Mouse (Mus musculus): ENCODE data around the gene Coro2a. TPM values are rescaled to one million over a fixed set of nuclear protein-coding genes. Genes with fewer than 3 reads are reported as not detected.
A peak's percentile ranks its signal among the peaks of the same experiment; 100 is the strongest.
"Not testable (repeated sequence)": the region's sequence is repeated elsewhere in the genome, so short reads cannot be mapped to it uniquely, and the experiment has no call there.

Gene Coro2a
- polyA plus RNA-seq, 1 experiment: 15.2 TPM

DNA sequence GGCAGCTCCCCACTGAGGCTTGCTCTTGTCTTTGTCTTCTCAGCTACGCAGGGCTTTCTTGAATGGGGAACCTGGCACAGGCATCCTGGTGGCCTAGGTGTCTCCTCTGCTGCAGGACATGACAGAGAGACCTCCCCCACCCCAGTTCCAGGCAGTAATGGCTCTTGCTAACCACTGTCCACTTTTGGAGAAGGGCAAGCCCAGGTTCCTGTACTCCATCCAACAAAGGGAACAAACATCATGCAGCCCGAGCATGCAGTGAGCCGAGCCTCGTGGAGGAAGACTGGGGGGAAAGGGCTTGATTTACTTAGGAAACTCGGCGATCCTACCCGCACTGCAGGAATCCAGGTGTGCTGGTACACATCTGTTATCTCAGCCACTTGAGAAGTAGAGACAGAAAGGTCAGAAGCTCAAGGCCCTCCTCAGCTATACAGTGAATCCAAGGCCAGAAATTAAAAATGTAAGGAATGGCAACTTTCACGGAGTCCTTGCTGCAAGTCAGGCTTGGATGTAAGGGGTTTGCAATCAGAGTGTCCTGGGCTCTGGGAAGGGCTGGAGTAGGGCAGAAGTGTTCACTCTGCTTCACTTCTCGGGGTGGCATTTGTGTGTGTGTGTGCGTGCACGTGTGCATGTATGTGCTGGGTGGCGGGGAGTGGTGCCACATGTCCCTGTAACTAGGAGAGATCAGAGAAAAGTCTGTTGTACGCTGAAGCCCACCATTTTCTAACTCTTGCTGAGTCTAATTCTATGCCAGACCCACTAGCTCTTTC lies 16.8 kb downstream of the Coro2a start:
- DNase-seq (ENCODE audit: extremely low spot score in 1 of 2, low spot score in 1 of 2): no peak

- DNase-seq (ENCODE audit: extremely low spot score in 1 of 2, low spot score in 1 of 2): not testable (repeated sequence)
Measured at GRCm38 (mm10) chr4:46584536-46584935, 17.5 kb downstream of the Coro2a start.

DNA sequence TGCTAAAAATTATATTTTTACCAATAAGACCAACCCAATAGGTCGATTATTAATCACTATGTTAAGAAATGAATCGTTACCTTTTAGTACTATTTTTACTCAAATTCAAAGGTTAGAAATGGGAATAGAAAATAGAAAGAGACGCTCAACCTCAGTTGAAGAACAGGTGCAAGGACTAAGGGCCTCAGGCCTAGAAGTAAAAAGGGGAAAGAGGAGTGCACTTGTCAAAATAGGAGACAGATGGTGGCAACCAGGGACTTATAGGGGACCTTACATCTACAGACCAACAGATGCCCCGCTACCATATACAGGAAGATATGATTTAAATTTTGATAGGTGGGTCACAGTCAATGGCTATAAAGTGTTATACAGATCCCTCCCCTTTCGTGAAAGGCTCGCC lies 17.9 kb downstream of the Coro2a start:
- DNase-seq (ENCODE audit: extremely low spot score in 1 of 2, low spot score in 1 of 2): not testable (repeated sequence)

- DNase-seq (ENCODE audit: extremely low spot score in 1 of 2, low spot score in 1 of 2): not testable (repeated sequence)
Measured at GRCm38 (mm10) chr4:46582024-46582423, 20.0 kb downstream of the Coro2a start.

DNA sequence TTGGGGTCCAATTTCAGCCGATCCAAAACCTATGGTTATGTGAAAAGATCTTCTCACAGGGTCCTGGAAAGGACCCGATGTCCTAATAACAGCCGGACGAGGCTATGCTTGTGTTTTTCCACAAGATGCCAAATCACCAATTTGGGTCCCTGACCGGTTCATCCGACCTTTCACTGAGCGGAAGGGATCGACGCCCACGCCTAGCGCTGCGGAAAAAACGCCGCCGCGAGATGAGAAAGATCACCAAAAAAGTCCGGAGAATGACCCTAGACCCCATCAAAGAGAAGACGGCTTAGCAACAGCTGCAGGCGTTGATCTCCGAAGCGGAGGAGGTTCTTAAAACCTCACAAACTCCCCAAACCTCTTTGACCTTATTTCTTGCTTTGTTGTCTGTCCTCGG lies 20.4 kb downstream of the Coro2a start:
- DNase-seq (ENCODE audit: extremely low spot score in 1 of 2, low spot score in 1 of 2): not testable (repeated sequence)

- DNase-seq (ENCODE audit: extremely low spot score in 1 of 2, low spot score in 1 of 2): not testable (repeated sequence)
Measured at GRCm38 (mm10) chr4:46580799-46581243, 21.2 kb downstream of the Coro2a start.

GRCm38 (mm10) chr4:46578796-46579346 lies 23.1 kb downstream of the Coro2a start:
- not testable (repeated sequence) for DNase-seq (ENCODE audit: extremely low spot score in 1 of 2, low spot score in 1 of 2)

GRCm38 (mm10) chr4:46578228-46578627 lies 23.8 kb downstream of the Coro2a start:
- DNase-seq (ENCODE audit: extremely low spot score in 1 of 2, low spot score in 1 of 2): no peak

DNA sequence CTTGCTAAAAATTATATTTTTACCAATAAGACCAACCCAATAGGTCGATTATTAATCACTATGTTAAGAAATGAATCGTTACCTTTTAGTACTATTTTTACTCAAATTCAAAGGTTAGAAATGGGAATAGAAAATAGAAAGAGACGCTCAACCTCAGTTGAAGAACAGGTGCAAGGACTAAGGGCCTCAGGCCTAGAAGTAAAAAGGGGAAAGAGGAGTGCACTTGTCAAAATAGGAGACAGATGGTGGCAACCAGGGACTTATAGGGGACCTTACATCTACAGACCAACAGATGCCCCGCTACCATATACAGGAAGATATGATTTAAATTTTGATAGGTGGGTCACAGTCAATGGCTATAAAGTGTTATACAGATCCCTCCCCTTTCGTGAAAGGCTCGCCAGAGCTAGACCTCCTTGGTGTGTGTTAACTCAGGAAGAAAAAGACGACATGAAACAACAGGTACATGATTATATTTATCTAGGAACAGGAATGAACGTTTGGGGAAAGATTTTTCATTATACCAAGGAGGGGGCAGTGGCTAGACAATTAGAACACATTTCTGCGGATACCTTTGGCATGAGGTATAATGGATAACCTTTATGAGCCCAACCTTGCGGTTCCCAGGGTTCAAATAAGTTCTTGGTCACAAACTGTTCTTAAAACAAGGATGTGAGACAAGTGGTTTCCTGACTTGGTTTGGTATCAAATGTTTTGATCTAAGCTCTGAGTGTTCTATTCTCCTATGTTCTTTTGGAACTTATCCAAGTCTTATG lies 26.3 kb downstream of the Coro2a start:
- not testable (repeated sequence) for DNase-seq (ENCODE audit: extremely low spot score in 1 of 2, low spot score in 1 of 2)

DNA sequence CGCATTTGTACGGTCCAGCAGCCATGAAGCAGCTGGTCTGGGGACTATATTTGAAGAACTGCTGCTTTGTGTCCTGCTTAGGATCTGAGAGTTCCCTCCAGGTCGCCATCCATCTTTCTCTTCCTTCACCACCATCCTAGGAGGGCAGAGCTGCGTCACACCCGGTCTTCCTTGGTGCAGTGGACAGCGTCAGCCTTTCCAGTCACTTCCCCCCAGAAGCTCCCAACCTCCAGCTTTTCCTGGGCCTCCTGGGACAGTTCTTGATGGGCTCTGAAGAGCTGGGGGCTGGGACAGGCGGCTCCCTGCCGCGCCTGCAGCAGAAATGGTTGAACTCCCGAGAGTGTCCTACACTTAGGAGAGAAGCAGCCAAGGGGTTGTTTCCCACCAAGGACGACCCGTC lies 27.2 kb downstream of the Coro2a start:
- DNase-seq (ENCODE audit: extremely low spot score in 1 of 2, low spot score in 1 of 2): no peak

GRCm38 (mm10) chr4:46574024-46574753 lies 27.8 kb downstream of the Coro2a start:
- no peak for DNase-seq (ENCODE audit: extremely low spot score in 1 of 2, low spot score in 1 of 2)

DNA sequence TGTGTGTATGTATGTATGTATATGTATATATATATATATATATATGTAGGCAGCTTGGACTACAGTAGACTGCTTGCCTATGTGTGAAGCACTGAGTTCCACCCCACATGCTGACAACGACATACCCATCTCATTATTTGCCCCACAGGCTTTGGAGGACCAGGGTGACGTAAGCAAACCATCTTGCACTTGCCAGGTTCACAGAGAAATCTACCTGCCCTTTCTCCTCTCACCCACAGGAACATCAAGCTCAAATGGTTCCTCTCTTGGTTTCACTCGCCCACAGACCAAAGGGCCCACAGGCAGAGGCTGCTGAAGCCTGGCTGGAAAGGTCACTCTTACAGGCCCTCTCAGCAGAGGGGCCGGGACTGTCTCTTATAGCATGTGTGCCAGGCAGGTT lies 29.4 kb downstream of the Coro2a start:
- no peak for DNase-seq (ENCODE audit: extremely low spot score in 1 of 2, low spot score in 1 of 2)

DNA sequence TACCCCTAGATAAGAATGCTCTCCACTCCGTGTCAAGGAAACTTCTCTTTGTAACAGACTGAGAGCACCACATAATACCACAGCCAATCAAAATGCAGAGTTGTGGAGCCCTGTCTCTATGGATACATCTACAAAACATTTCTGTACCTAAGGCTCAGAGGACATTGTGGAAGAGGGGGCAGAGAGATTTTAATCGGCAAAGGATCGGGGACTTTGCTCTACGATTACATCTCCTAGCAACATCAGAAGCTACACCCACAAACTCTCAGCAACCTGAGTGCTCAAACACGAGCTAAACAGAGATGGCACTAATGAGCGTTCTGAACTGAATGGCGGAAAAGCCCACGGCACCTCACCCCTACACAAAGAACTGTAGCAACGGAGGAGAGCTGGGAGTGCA lies 30.3 kb downstream of the Coro2a start:
- DNase-seq (ENCODE audit: extremely low spot score in 1 of 2, low spot score in 1 of 2): no peak

GRCm38 (mm10) chr4:46569671-46570070 lies 32.3 kb downstream of the Coro2a start:
- DNase-seq (ENCODE audit: extremely low spot score in 1 of 2, low spot score in 1 of 2): peak in 1 of 2 experiments; percentile 52

GRCm38 (mm10) chr4:46568169-46568568 lies 33.8 kb downstream of the Coro2a start:
- DNase-seq (ENCODE audit: extremely low spot score in 1 of 2, low spot score in 1 of 2): no peak

DNA sequence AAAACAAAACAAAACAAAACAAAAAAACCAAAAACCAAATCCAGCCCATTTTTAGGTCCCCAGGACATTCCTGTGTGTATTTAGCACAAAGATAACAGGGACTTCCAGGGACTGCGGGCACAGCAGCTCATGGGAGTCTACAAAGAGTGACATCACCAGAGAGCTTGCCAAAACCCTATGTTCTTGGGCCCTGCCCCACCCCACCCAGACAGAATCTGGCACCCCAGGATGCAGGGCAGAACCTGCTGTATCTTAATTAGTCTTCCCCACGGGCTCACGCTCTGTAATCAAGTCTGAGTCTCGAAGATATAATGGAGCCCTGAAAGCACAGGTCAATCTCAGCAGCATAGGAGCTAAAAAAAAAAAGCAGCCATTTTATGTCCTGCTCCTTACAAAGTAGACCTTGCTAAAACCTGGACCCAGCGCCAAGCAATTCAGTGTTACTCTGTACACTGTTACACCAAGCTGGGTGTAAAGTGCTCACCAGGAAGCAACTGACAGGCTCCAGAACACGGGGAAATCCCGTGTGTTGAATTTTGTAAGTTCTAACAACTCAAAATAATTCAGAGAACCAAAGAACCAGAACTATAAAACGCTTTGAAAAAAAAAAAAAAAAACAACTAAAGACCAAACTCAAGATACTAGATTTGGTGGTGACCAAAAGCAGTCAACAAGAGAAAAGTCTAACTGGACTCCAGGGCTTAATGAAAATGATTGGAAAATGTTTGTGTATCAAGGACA lies 34.9 kb downstream of the Coro2a start:
- no peak for DNase-seq (ENCODE audit: extremely low spot score in 1 of 2, low spot score in 1 of 2)

DNA sequence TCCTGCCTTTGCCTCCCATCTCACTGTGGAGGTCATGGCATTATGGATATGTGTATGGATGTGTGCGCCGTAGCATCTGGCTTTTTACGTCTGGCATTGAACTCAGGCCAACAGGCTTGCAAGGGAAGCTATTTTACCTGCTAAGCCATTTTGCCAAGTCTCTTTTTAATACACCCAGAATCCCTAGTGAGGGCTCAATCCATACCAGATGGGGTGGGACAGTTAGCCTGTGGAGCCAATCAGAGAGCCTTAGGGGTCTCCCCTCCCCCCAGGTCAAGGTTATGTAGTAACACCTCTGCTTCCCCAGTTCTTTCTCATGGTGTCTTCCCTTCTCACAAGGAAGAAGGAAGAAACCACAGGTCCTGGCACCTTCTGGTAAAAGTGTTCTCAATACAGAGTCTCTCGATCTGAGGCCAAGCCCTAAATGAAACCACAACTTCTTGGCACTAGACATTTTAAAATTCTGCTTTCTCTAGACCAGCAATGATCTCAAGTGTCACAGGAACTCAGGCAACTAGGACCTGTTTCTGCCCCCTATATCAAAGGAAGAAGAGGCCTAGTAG lies 36.5 kb downstream of the Coro2a start:
- no peak for DNase-seq (ENCODE audit: extremely low spot score in 1 of 2, low spot score in 1 of 2)

- no peak for DNase-seq (ENCODE audit: extremely low spot score in 1 of 2, low spot score in 1 of 2)
Measured at GRCm38 (mm10) chr4:46564247-46564646, 37.8 kb downstream of the Coro2a start.

DNA sequence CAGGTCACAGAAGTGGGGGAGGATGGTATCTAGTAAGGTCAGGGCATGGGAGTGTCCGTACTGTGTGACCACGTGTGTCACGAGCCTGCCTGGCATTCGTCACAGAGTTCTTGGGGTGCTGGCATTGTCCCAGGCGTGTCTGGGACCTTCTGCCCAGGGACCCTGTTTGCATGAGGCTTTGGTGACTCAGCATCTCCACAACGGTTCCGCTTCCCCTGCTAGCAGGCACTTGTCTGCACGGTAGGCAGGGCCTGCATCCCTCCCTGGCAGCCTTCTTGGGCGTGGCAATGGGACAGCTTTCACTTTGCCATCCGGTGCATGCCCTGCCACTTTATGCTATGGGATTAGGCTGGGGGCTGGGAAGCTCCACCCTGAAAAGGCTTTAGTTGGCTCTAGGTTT lies 38.2 kb downstream of the Coro2a start:
- DNase-seq (ENCODE audit: extremely low spot score in 1 of 2, low spot score in 1 of 2): no peak

GRCm38 (mm10) chr4:46562841-46563240 lies 39.2 kb downstream of the Coro2a start:
- no peak for DNase-seq (ENCODE audit: extremely low spot score in 1 of 2, low spot score in 1 of 2)

Measured in frontal cortex, adult 2 months (tissue).